Mouse (Mus musculus) liver, embryonic 13.5 days (tissue): ENCODE measurements at regions not wholly inside any gene's neighbourhood (a gene's known extent, or its start where the extent isn't known, plus 50 kb on each side); places are given as distances from the start of the nearest gene placed in this dataset.

Experiments
- ATAC-seq: fragments of 200-750 bp; cut with Nextera tagmentation; 2 replicates; pipeline ENCODE4 v1.8.0; 2017; ENCODE audit warnings: low read depth, mild to moderate bottlenecking, moderate number of reproducible peaks, moderate library complexity
- DNase-seq: peaks from one replicate; pipeline ENCODE4 v3.0.0; 2022
- H3K27ac ChIP-seq: fragments of 300-500 bp; sonication (generic); 2 replicates; pipeline ENCODE4 v1.5.1; 2015; ENCODE audit warnings: moderate library complexity, mild to moderate bottlenecking, inconsistent platforms
- H3K27me3 ChIP-seq: fragments of 300-500 bp; sonication (generic); 2 replicates; pipeline ENCODE4 v1.6.1; 2015; ENCODE audit warnings: mild to moderate bottlenecking, inconsistent platforms
- H3K36me3 ChIP-seq: fragments of 300-500 bp; sonication (generic); 2 replicates; pipeline ENCODE4 v1.6.1; 2015; ENCODE audit warnings: mild to moderate bottlenecking, inconsistent platforms
- H3K4me1 ChIP-seq: fragments of 300-500 bp; sonication (generic); replicated peaks from 2 replicates; pipeline ENCODE4 v1.6.1; 2015; ENCODE audit warnings: inconsistent platforms
- H3K4me2 ChIP-seq: fragments of 300-500 bp; sonication (generic); 2 replicates; pipeline ENCODE4 v1.6.1; 2015; ENCODE audit warnings: inconsistent platforms, mild to moderate bottlenecking, moderate library complexity
- H3K4me3 ChIP-seq: fragments of 300-500 bp; sonication (generic); replicated peaks from 2 replicates; pipeline ENCODE4 v1.5.1; 2015; ENCODE audit warnings: mild to moderate bottlenecking, inconsistent platforms
- H3K9ac ChIP-seq: fragments of 300-500 bp; sonication (generic); 2 replicates; pipeline ENCODE4 v1.6.1; 2015; ENCODE audit warnings: mild to moderate bottlenecking, inconsistent platforms
- H3K9me3 ChIP-seq: fragments of 300-500 bp; sonication (generic); replicated peaks from 2 replicates; pipeline ENCODE4 v1.6.1; 2016; ENCODE audit warnings: inconsistent platforms
- WGBS: fragments of 180-500 bp; shearing (Covaris S2); methylation state at CpG from one replicate; pipeline ENCODE4 v1.1.7; 2015; ENCODE audit not compliant: insufficient replicate concordance; 5-methylcytosine and 5-hydroxymethylcytosine counted together

- ATAC-seq, result no peak
- no peaks in the 10 kb centered on the region for H3K4me1 ChIP-seq
- no peak overlapping the region for H3K4me2 ChIP-seq
- no peaks in the 10 kb centered on the region for H3K9me3 ChIP-seq
- H3K9ac ChIP-seq, result no peak overlapping the region
- WGBS, result 57% methylated on average over 2 of the region's 2 CpGs
- no peak for DNase-seq
- no peaks in the 10 kb centered on the region for H3K36me3 ChIP-seq
- no peak overlapping the region for H3K4me3 ChIP-seq
- no peak overlapping the region for H3K27ac ChIP-seq
- H3K27me3 ChIP-seq, result no peaks in the 10 kb centered on the region
These were observed 189.4 kb downstream of the Map2k6 start for GRCm38 (mm10) chr11:110588280-110588679.

- H3K27me3 ChIP-seq, result no peaks in the 10 kb centered on the region
- H3K36me3 ChIP-seq, result no peaks in the 10 kb centered on the region
- no peak for DNase-seq
- no peak overlapping the region for H3K9ac ChIP-seq
- no peak overlapping the region for H3K27ac ChIP-seq
- H3K4me3 ChIP-seq, result no peak overlapping the region
- no peak overlapping the region for H3K4me2 ChIP-seq
- H3K4me1 ChIP-seq, result no peaks in the 10 kb centered on the region
- no peaks in the 10 kb centered on the region for H3K9me3 ChIP-seq
- no peak for ATAC-seq
- WGBS, result 65% methylated on average over 7 of the region's 7 CpGs
These were observed 196.4 kb downstream of the Map2k6 start for GRCm38 (mm10) chr11:110595266-110595862.

GRCm38 (mm10) chr11:110605041-110605882 is 206.3 kb downstream of the Map2k6 start:
- Histone ChIP-seq H3K9ac (no peak overlapping the region), H3K27ac (no peak overlapping the region), H3K4me3 (no peak overlapping the region), H3K36me3 (no peaks in the 10 kb centered on the region), H3K4me1 (no peaks in the 10 kb centered on the region), H3K4me2 (no peak overlapping the region), H3K9me3 (no peaks in the 10 kb centered on the region), H3K27me3 (no peaks in the 10 kb centered on the region)
- ATAC-seq (no peak), DNase-seq (no peak)
- 64% methylated on average over 10 of the region's 10 CpGs for WGBS

- no peaks in the 10 kb centered on the region for H3K27me3 ChIP-seq
- 64% methylated on average over 2 of the region's 2 CpGs for WGBS
These were observed 210.4 kb downstream of the Map2k6 start for GRCm38 (mm10) chr11:110609276-110609675.

GRCm38 (mm10) chr11:110610831-110611230 is 211.9 kb downstream of the Map2k6 start:
- Histone ChIP-seq H3K36me3 (no peaks in the 10 kb centered on the region), H3K27ac (no peak overlapping the region), H3K27me3 (no peaks in the 10 kb centered on the region), H3K9me3 (no peaks in the 10 kb centered on the region), H3K4me2 (no peak overlapping the region), H3K9ac (no peak overlapping the region), H3K4me3 (no peak overlapping the region), H3K4me1 (no peaks in the 10 kb centered on the region)
- ATAC-seq (no peak), DNase-seq (no peak)
- 62% methylated on average over 7 of the region's 7 CpGs for WGBS

More at GRCm38 (mm10) chr11:110609276-110609675, 210.4 kb downstream of the Map2k6 start:
- no peaks in the 10 kb centered on the region for H3K4me1 ChIP-seq
- H3K9me3 ChIP-seq, result no peaks in the 10 kb centered on the region
- no peak for DNase-seq
- H3K4me3 ChIP-seq, result no peak overlapping the region
- H3K27ac ChIP-seq, result no peak overlapping the region
- H3K36me3 ChIP-seq, result no peaks in the 10 kb centered on the region
- H3K4me2 ChIP-seq, result no peak overlapping the region
- no peak overlapping the region for H3K9ac ChIP-seq
- no peak for ATAC-seq

- Histone ChIP-seq H3K4me3 (no peak overlapping the region), H3K9me3 (no peaks in the 10 kb centered on the region), H3K4me2 (no peak overlapping the region), H3K27ac (no peak overlapping the region), H3K4me1 (no peaks in the 10 kb centered on the region), H3K36me3 (no peaks in the 10 kb centered on the region), H3K27me3 (no peaks in the 10 kb centered on the region), H3K9ac (no peak overlapping the region)
- WGBS, result 68% methylated on average over 6 of the region's 6 CpGs
- ATAC-seq (no peak), DNase-seq (no peak)
These were observed 233.1 kb downstream of the Map2k6 start for GRCm38 (mm10) chr11:110632001-110632400.

DNA sequence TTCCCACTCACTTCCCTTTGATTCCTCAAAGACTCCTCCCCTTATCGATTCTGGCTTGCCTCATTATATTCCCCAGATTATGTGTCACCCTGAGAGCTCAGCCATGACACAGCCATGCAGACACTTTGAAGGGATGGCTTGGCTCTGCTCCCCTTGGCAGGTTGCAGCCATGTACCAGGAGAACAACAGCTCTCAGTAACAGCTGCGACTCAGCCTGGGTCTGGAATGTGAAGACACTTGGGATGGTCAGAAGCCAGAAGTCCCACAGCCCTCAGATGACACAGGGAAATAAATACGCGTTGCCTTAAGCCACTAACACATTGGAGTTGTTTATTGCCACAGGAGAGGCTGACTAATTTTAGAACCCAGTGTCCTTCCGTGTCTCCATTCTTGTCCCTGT is 234.4 kb downstream of the Map2k6 start:
- Histone ChIP-seq H3K4me3 (no peak overlapping the region), H3K27me3 (no peaks in the 10 kb centered on the region), H3K27ac (no peak overlapping the region), H3K9ac (no peak overlapping the region), H3K4me1 (no peaks in the 10 kb centered on the region), H3K4me2 (no peak overlapping the region), H3K36me3 (no peaks in the 10 kb centered on the region), H3K9me3 (no peaks in the 10 kb centered on the region)
- ATAC-seq (no peak), DNase-seq (no peak)
- WGBS, result 53% methylated on average over 5 of the region's 5 CpGs

GRCm38 (mm10) chr11:110642485-110642884 is 243.6 kb downstream of the Map2k6 start:
- DNase-seq (peak; percentile 1), ATAC-seq (no peak)
- Histone ChIP-seq H3K4me3 (no peak overlapping the region), H3K27ac (no peak overlapping the region), H3K4me1 (no peaks in the 10 kb centered on the region), H3K36me3 (no peaks in the 10 kb centered on the region), H3K9me3 (no peaks in the 10 kb centered on the region), H3K27me3 (no peaks in the 10 kb centered on the region), H3K9ac (no peak overlapping the region), H3K4me2 (no peak overlapping the region)
- 11% methylated on average over 13 of the region's 13 CpGs for WGBS

- no peak overlapping the region for H3K9ac ChIP-seq
- H3K27ac ChIP-seq, result no peak overlapping the region
- H3K4me3 ChIP-seq, result no peak overlapping the region
- no peak for DNase-seq
- 64% methylated on average over 7 of the region's 7 CpGs for WGBS
- no peaks in the 10 kb centered on the region for H3K27me3 ChIP-seq
- H3K9me3 ChIP-seq, result no peaks in the 10 kb centered on the region
- no peak for ATAC-seq
- no peaks in the 10 kb centered on the region for H3K36me3 ChIP-seq
- no peak overlapping the region for H3K4me2 ChIP-seq
- H3K4me1 ChIP-seq, result no peaks in the 10 kb centered on the region
These were observed 250.8 kb downstream of the Map2k6 start for GRCm38 (mm10) chr11:110649575-110650210.

- Histone ChIP-seq H3K9me3 (no peaks in the 10 kb centered on the region), H3K27ac (no peak overlapping the region), H3K27me3 (no peaks in the 10 kb centered on the region), H3K36me3 (no peaks in the 10 kb centered on the region), H3K9ac (no peak overlapping the region), H3K4me2 (no peak overlapping the region), H3K4me1 (no peaks in the 10 kb centered on the region), H3K4me3 (no peak overlapping the region)
- DNase-seq, result no peak
- WGBS, result 65% methylated on average over 3 of the region's 3 CpGs
- no peak for ATAC-seq
These were observed 253.1 kb downstream of the Map2k6 start for GRCm38 (mm10) chr11:110652068-110652467.

DNA sequence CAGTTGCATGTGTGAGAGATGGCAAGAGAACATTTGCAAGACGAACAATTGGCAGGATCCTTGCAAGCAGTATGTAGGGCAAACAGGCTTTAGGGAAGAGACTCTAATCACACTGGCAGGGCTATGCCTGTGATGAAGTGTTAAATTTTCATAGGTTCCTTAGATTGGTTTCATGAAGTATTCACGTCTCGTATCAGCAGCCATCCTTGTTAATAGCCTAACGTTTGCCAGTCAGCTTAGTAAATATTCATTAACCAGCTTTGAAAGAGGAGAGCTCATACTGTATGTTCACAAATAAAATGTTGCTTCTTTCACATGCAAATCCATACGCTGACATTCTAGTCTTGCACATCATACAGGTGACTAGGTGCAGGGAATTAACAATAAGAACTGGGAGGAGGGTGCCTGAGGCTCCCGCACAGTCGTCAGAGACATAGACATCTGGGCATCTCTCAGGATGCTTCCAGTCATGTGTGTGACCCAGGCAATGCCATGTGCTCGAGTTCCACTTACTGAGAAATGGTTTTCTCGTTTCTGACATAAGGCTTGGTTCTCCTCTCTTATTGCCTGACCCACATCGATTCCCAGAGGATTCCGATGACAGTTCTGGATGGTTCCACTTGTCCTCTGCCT is 257.7 kb downstream of the Map2k6 start:
- H3K4me2 ChIP-seq, result no peak overlapping the region
- no peaks in the 10 kb centered on the region for H3K36me3 ChIP-seq
- DNase-seq, result no peak
- H3K27me3 ChIP-seq, result no peaks in the 10 kb centered on the region
- H3K27ac ChIP-seq, result no peak overlapping the region
- 67% methylated on average over 11 of the region's 11 CpGs for WGBS
- no peak overlapping the region for H3K9ac ChIP-seq
- H3K9me3 ChIP-seq, result no peaks in the 10 kb centered on the region
- no peak for ATAC-seq
- no peak overlapping the region for H3K4me3 ChIP-seq
- no peaks in the 10 kb centered on the region for H3K4me1 ChIP-seq
